Mouse (Mus musculus) T-helper 17 cell (primary cell): ENCODE data around the gene Naa10.

Experiments
- in situ Hi-C, 2 experiments: fragments of 300-600 bp; cut with MboI, MseI; formaldehyde crosslinking; loops; 1 replicate in 1 of 2; 2 replicates in 1 of 2; pipeline ENCODE4 v1.15.1; 2025; ENCODE audit warnings: high pct_unique_total_duplicates in 2 of 2

The Naa10 gene

DNA sequence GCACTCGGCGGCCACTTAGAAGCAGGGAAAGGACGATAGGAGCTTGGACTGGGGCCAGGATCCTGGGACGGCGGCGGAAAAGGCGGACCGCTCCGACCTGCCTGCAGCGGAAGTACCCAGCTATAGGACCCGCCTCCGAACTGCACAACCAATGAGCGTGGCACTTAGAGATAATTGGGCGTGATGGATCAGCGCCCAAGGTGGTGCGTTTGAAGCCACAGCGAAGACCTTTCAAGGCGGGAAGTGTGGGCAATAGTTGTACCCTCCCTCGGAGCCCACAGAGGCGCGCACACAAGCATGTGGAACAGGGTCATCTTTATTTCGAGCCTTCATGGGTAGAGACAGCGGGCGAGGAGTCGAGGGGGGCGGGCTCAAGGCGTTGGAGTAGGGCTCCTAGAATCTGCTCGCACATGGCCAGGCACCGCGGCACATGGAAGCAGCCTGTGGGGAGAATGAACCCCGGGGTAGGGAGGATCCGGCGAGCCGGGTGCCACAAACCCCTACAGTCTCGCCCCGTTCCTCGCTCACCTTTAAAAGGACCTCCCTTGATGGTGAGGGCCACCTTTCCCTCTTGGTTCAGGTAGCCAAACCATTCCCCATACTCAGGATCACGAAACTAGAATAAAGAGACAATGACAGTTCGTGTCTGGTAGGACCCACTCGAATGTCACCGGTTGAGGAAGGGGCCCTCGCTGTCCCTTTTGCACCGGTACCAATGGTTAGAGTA, at the start of gene Naa10, which contains the start of gene Arhgap4:
Naa10 (minus strand) TSS at position 122 of the 727 bp plus-strand sequence.
Arhgap4 (minus strand) TSS at position 48 of the 727 bp plus-strand sequence.
- in situ Hi-C loops = loop anchor here in 1 of 2 experiments (10.0 kb wide), 1 partner anchor 1637 kb away; no protein-coding TSS in a partner anchor

DNA sequence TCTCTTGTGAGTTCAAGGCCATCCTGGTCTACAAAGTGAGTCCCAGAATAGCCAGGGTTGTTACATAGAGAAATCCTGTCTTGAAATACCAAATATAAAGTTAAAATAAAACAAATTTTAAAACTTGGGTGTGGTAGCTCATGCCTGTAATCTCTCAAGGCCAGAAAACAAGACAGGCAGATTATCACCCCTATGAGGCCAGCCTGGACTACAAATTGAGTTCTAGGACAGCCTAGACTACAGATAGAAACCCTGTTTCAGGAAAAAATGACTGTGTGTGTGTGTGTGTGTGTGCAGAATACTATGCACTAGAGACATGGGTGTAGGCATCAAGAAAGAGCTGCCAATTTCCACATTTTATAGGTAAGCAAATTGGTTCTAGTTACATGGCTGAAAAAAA, 49.0 kb upstream of the Naa10 start:
- in situ Hi-C loops = no loop called here

DNA sequence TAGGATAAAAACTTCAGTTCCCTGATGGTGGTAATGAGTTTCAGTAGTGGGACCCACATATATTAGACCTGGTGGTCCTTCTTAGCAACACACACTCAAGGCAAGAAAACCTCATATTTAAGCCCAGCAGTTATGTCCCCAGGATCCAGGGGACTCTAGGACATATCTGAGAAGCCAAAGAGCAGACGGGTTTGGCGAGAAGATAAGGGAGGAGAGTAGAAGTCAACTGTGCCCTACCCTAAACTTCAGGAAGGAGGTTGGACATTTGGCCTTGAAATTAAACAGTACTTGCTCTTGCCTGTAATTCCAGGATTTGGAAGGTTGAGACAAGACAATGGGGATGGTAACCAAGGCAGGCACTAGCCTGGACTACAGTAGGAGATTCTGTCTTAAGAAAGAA, 48.0 kb upstream of the Naa10 start:
- in situ Hi-C loops = no loop called here

DNA sequence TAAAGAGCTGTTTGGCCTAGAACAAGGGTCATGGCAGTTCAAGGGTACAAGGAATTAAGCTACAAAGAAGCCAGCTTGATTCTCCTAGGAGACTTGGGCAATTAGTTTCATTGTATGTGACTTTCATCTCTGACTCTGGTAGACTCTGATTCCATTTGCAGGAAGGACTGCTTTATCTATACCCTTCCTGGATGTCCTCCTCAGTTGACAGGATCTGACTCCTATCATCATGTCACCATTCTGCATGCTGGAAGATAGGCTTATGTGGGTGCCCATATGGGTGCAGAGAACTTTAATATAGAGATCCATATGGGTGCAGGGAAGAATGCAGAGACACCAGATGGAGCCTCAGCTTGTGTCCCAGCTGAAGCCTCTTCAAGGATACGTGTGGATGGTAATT, 47.4 kb upstream of the Naa10 start:
- in situ Hi-C loops = no loop called here

- in situ Hi-C loops = no loop called here
Measured at GRCm38 (mm10) chrX:73967177-73968075, 45.7 kb upstream of the Naa10 start.

GRCm38 (mm10) chrX:73966248-73967176, 44.8 kb upstream of the Naa10 start, which contains the start of gene Hcfc1:
Gene Hcfc1 (minus strand): TSS chrX:73966357.
- in situ Hi-C loops = no loop called here

GRCm38 (mm10) chrX:73965307-73965706, 43.6 kb upstream of the Naa10 start:
- in situ Hi-C loops = no loop called here

- in situ Hi-C loops = no loop called here
Measured at GRCm38 (mm10) chrX:73964363-73964762, 42.6 kb upstream of the Naa10 start.

- in situ Hi-C loops = loop anchor here in 1 of 2 experiments (10.0 kb wide), 1 partner anchor 160 kb away; no protein-coding TSS in a partner anchor
Measured at GRCm38 (mm10) chrX:73954988-73955387, 33.2 kb upstream of the Naa10 start.

- in situ Hi-C loops = loop anchor here in 1 of 2 experiments (10.0 kb wide), 1 partner anchor 158 kb away; no protein-coding TSS in a partner anchor
Measured at GRCm38 (mm10) chrX:73952603-73953002, 30.9 kb upstream of the Naa10 start.

DNA sequence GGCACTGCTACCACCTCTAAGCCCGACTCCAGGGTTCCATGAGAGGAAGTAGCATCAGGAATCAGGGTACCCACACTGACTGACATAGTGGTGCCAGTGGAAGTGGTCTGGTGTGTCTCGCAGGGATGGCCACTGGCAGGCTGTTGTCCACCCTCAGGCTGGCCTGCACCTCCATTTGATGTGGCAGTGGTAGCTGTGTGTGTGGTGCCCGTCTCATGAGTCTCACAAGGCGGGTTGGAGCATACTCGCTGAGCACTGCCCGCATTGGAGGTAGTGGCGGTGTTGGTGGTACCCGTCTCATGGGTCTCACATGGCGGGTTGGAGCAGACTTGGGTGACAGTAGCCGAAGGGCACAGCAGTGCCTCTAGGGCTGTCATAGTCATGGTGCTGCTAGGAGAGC, 27.6 kb upstream of the Naa10 start:
- in situ Hi-C loops = loop anchor here in 1 of 2 experiments (5.0 kb wide), 1 partner anchor 152 kb away; no protein-coding TSS in a partner anchor

DNA sequence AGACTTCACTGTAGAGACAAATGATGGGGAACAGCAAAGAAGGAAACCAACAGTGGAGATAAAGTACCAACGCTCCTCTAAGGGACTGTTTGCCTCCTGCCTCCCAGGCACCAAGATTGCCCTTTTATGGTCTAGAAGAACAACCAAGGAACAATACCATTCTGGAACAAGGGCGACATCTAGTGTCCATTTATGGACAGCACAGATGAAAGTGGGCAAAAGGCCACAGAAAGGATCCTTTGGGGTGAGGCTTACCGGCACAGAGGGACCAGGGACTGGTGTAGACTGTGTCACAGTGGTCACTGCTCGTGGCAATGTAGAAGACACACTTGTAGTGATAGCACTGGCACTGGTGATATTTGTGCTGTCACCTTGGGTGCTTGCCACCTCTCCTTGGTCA, 26.9 kb upstream of the Naa10 start:
- in situ Hi-C loops = loop anchor here in 1 of 2 experiments (5.0 kb wide), 1 partner anchor 151 kb away; no protein-coding TSS in a partner anchor

GRCm38 (mm10) chrX:73946896-73947295, 25.2 kb upstream of the Naa10 start:
- in situ Hi-C loops = loop anchor here in 1 of 2 experiments (5.0 kb wide), 1 partner anchor 150 kb away; no protein-coding TSS in a partner anchor

DNA sequence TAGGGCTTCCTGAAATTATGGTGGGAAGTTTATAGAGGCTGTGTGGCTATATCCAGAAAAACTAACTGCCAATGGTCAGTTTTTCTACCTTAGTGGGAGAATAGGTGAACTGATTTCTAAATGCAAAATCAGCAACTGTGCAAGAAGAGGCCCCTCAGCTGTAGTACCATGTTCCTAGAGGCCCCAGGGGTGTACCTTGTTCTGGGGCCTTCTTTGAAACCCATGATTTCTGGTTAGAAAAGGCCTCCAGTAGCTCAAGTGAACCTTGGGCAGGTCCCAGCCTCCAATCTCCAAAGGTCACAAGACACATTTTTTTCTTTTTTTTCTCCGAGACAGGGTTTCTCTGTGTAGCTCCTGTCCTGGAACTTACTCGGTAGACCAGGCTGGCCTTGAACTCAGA, 20.6 kb upstream of the Naa10 start:
- in situ Hi-C loops = no loop called here

DNA sequence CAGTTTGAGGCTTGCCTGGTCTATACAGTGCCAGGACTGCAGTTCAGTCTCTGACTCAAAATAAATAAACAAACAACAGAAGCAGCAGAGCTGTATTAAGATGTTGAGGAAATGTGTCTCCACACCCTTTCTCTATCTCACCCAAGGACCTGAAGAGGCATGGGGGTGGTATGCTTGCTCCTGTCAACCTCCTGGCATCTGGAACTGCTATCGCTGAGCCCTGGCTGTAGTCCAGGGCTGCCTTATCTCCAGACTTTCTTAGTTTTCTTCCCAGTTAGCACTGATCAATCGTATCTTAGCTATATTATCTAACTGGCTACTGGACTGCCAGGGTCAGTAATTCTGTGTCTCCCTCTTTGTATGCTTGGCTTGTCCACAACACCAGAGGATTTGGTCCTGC, 20.1 kb upstream of the Naa10 start:
- in situ Hi-C loops = no loop called here

GRCm38 (mm10) chrX:73931871-73932270, 10.1 kb upstream of the Naa10 start:
- in situ Hi-C loops = no loop called here

GRCm38 (mm10) chrX:73930402-73931062, 8.8 kb upstream of the Naa10 start, which contains the start of gene Renbp:
Gene Renbp (minus strand): TSS chrX:73930850.
- in situ Hi-C loops = no loop called here

DNA sequence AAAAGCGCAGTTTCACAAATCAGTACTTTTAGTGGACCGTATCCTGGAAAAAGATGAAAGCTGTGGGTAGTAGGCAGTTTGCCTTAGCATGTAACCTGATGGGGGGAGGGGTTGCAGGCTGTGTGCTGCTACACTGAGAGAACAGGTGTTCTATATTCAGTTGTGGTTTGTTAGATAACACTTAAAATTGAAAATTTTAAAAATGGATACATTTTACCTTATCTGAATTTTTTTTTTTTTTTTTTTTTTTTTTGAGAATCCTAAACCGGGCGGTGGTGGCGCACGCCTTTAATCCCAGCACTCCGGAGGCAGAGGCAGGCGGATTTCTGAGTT, 772 bp upstream of the Naa10 start:
- in situ Hi-C loops = loop anchor here in 1 of 2 experiments (10.0 kb wide), 1 partner anchor 1638 kb away; no protein-coding TSS in a partner anchor

GRCm38 (mm10) chrX:73921285-73921822, 390 bp downstream of the Naa10 start:
- in situ Hi-C loops = loop anchor here in 1 of 2 experiments (10.0 kb wide), 1 partner anchor 1637 kb away; no protein-coding TSS in a partner anchor

GRCm38 (mm10) chrX:73918631-73919030, 3.1 kb downstream of the Naa10 start:
- in situ Hi-C loops = no loop called here
